Mouse (Mus musculus) intestine, postnatal 0 days (tissue): Measurements from ENCODE around the gene Dkk2. TPM values are rescaled to one million over a fixed set of nuclear protein-coding genes. Genes with fewer than 3 reads are reported as not detected.

Experiments used
- ATAC-seq: fragments of 200-750 bp; cut with Nextera tagmentation; 2 replicates; pipeline ENCODE4 v1.8.0; 2017; ENCODE audit warnings: mild to moderate bottlenecking, moderate TSS enrichment, moderate library complexity
- H3K27ac ChIP-seq: fragments of 300-500 bp; sonication (generic); 2 replicates; pipeline ENCODE4 v1.5.1; 2014; ENCODE audit warnings: mild to moderate bottlenecking, low read depth, low read length, moderate library complexity
- H3K27me3 ChIP-seq: fragments of 300-500 bp; sonication (generic); replicated peaks from 2 replicates; pipeline ENCODE4 v1.6.1; 2014; ENCODE audit warnings: low read length, mixed read lengths; ENCODE audit not compliant: control insufficient read depth, insufficient read depth
- H3K36me3 ChIP-seq: fragments of 300-500 bp; sonication (generic); 2 replicates; pipeline ENCODE4 v1.6.1; 2014; ENCODE audit warnings: mild to moderate bottlenecking, moderate library complexity; ENCODE audit not compliant: control insufficient read depth, insufficient read depth
- H3K4me1 ChIP-seq: fragments of 300-500 bp; sonication (generic); replicated peaks from 2 replicates; pipeline ENCODE4 v1.6.1; 2014; ENCODE audit warnings: antibody characterized with exemption, low read length, mixed read lengths; ENCODE audit not compliant: control insufficient read depth, insufficient read depth
- H3K4me2 ChIP-seq: fragments of 300-500 bp; sonication (generic); replicated peaks from 2 replicates; pipeline ENCODE4 v1.6.1; 2014; ENCODE audit warnings: low read depth, mild to moderate bottlenecking, moderate library complexity
- H3K4me3 ChIP-seq: fragments of 300-500 bp; sonication (generic); 2 replicates; pipeline ENCODE4 v1.5.1; 2014; ENCODE audit warnings: low read depth, low read length
- H3K9ac ChIP-seq: fragments of 300-500 bp; sonication (generic); 2 replicates; pipeline ENCODE4 v1.6.1; 2014; ENCODE audit warnings: mild to moderate bottlenecking, low read depth, low read length
- H3K9me3 ChIP-seq: fragments of 300-500 bp; sonication (generic); 2 replicates; pipeline ENCODE4 v1.6.1; 2016; ENCODE audit warnings: mixed run types; ENCODE audit not compliant: control insufficient read depth
- CTCF ChIP-seq: sonication (generic); IDR thresholded peaks from 2 replicates; pipeline ENCODE4 v1.5.1; 2016; ENCODE audit warnings: low read depth, mild to moderate bottlenecking, control low read depth, antibody characterized with exemption, moderate library complexity
- WGBS: fragments of 180-500 bp; shearing (Covaris S2); extraction: QIAGEN DNeasy Blood & Tissue Kit; methylation state at CpG from one replicate; pipeline ENCODE4 v1.1.7; 2014; 5-methylcytosine and 5-hydroxymethylcytosine counted together
- polyA plus RNA-seq: library from polyadenylated mRNA; unstranded; fragments of >200 nt; fragmentation: Nextera tagmentation; extraction: Ambion mirVana; gene quantifications from 2 replicates; pipeline ENCODE4 v1.2.1, GENCODE M21; 2015

Gene Dkk2
- polyA plus RNA-seq, 1 experiment from 2014 or later, result 2.3 TPM

GRCm38 (mm10) chr3:132130781-132131180 lies 45.7 kb downstream of the Dkk2 start:
- H3K4me2 ChIP-seq, result no peak overlapping the region
- H3K9me3 ChIP-seq, result no peaks in the 10 kb centered on the region
- no peak overlapping the region for H3K4me3 ChIP-seq
- ATAC-seq, result no peak
- 83% methylated on average over 3 of the region's 3 CpGs for WGBS
- no peaks in the 10 kb centered on the region for H3K36me3 ChIP-seq
- TF ChIP-seq CTCF, result no peak
- H3K27me3 ChIP-seq, result no peaks in the 10 kb centered on the region
- H3K27ac ChIP-seq, result no peak overlapping the region
- no peak overlapping the region for H3K9ac ChIP-seq
- H3K4me1 ChIP-seq, result no peaks in the 10 kb centered on the region

GRCm38 (mm10) chr3:132131939-132132338 lies 46.8 kb downstream of the Dkk2 start:
- Histone ChIP-seq H3K4me3 (no peak overlapping the region), H3K27me3 (no peaks in the 10 kb centered on the region), H3K4me1 (no peaks in the 10 kb centered on the region), H3K36me3 (no peaks in the 10 kb centered on the region), H3K27ac (no peak overlapping the region), H3K9me3 (no peaks in the 10 kb centered on the region), H3K4me2 (no peak overlapping the region), H3K9ac (no peak overlapping the region)
- ATAC-seq, result no peak
- WGBS, result 76% methylated on average over 4 of the region's 4 CpGs
- no peak for TF ChIP-seq CTCF

DNA sequence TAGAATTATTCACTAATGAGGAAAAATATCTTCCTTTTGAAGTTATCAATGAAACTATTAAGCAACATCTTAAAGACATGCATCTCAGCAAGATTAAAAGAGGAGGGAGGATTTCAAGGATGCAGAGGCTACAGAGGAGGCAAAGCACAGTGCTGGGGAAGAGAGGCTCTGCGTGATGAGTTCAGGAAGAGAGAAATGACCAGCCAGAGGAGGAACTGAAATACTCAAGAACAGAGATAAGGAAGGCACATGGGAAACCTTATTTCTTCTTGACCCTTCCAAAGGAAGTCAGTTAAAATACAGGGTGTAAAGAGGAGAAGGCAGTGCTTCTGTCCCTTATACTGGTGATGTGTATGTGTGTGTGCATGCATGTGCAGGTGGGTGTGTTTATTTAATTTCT lies 49.4 kb downstream of the Dkk2 start:
- Histone ChIP-seq H3K4me1 (no peaks in the 10 kb centered on the region), H3K27me3 (no peaks in the 10 kb centered on the region), H3K4me3 (no peak overlapping the region), H3K27ac (no peak overlapping the region), H3K9me3 (no peaks in the 10 kb centered on the region), H3K4me2 (no peak overlapping the region), H3K36me3 (no peaks in the 10 kb centered on the region), H3K9ac (no peak overlapping the region)
- WGBS, result 53% methylated on average over 1 of the region's 1 CpGs
- TF ChIP-seq CTCF, result no peak
- no peak for ATAC-seq

GRCm38 (mm10) chr3:132137802-132138378 lies 52.8 kb downstream of the Dkk2 start:
- Histone ChIP-seq H3K4me1 (no peaks in the 10 kb centered on the region), H3K36me3 (no peaks in the 10 kb centered on the region), H3K4me3 (no peak overlapping the region), H3K9me3 (no peaks in the 10 kb centered on the region), H3K4me2 (no peak overlapping the region), H3K27ac (no peak overlapping the region), H3K27me3 (no peaks in the 10 kb centered on the region), H3K9ac (no peak overlapping the region)
- no peak for TF ChIP-seq CTCF
- no peak for ATAC-seq
- 76% methylated on average over 11 of the region's 11 CpGs for WGBS

- no peak for ATAC-seq
- Histone ChIP-seq H3K36me3 (no peaks in the 10 kb centered on the region), H3K27me3 (no peaks in the 10 kb centered on the region), H3K9me3 (no peaks in the 10 kb centered on the region), H3K4me2 (no peak overlapping the region), H3K4me3 (no peak overlapping the region), H3K9ac (no peak overlapping the region), H3K27ac (no peak overlapping the region), H3K4me1 (no peaks in the 10 kb centered on the region)
- TF ChIP-seq CTCF, result no peak
- WGBS, result 66% methylated on average over 4 of the region's 4 CpGs
These were observed 55.9 kb downstream of the Dkk2 start for GRCm38 (mm10) chr3:132141031-132141430.

GRCm38 (mm10) chr3:132149446-132150025 lies 64.4 kb downstream of the Dkk2 start:
- 61% methylated on average over 6 of the region's 6 CpGs for WGBS
- Histone ChIP-seq H3K36me3 (no peaks in the 10 kb centered on the region), H3K27me3 (no peaks in the 10 kb centered on the region), H3K9me3 (no peaks in the 10 kb centered on the region), H3K27ac (no peak overlapping the region), H3K9ac (no peak overlapping the region), H3K4me2 (no peak overlapping the region), H3K4me1 (no peaks in the 10 kb centered on the region), H3K4me3 (no peak overlapping the region)
- no peak for ATAC-seq
- TF ChIP-seq CTCF, result no peak
